Mouse (Mus musculus) left cerebral cortex, adult 18-20 months (tissue): ENCODE results near the gene Hebp1. TPM values are rescaled to one million over a fixed set of nuclear protein-coding genes. Genes with fewer than 3 reads are reported as not detected.

Experiments used
- DNase-seq, 2 experiments: peaks; one replicate each; pipeline ENCODE4 v3.0.0; 2021 to 2022; ENCODE audit warnings: low spot score in 2 of 2, mixed read lengths in 1 of 2
- total RNA-seq, 2 experiments: library from RNA; stranded (reverse); gene quantifications; 2 replicates each; pipeline ENCODE4 v1.2.3; 2021

The Hebp1 gene
- total RNA-seq, 2 experiments from 2014 or later, result 52.6 to 57.5 TPM

DNA sequence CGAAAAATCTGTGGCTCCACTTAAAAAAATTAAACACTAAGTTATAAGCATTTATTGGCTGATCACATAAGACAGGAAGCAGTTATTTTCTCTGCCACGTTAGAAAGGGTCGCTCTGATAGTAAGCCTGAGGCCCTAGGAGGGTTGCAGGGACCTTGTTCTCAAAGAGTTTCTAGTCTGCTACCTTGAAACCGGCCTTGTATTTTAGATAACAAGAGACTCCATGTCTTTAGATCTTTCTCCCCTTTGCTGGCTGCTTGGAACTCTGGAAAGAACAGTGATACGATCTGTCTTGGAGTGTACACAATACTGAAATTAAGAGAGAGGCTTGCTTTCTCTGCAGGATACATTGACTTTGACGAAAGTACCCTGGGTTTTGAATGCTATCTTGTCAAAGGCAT lies 904 bp upstream of the Hebp1 start:
- DNase-seq, result no peak

GRCm38 (mm10) chr6:135197446-135197845 lies 376 bp downstream of the Hebp1 start:
- DNase-seq, result no peak

GRCm38 (mm10) chr6:135196707-135197106 lies 1.1 kb downstream of the Hebp1 start:
- DNase-seq, result no peak

- no peak for DNase-seq
Measured at GRCm38 (mm10) chr6:135194907-135195306, 2.9 kb downstream of the Hebp1 start.

DNA sequence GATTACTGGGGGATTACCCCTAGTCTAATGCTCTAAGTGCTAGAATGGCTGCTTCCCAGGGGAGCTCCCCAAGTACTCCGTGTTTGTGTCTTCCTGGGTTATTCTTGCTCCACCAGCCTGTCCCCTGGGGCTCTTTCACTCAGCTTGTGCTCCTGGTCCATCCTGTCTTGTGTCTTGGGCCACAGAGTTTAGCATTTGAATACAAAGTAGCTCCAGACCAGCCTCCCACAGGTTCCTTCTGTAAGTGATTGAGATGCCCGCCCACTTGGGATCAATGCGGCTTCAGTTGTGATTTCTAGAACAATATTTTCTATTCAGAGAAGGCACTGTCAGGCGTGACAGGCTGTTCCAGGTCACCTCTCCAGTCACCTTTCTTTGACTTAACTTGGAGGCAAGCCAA lies 4.1 kb downstream of the Hebp1 start:
- no peak for DNase-seq

- no peak for DNase-seq
Measured at GRCm38 (mm10) chr6:135192993-135193392, 4.8 kb downstream of the Hebp1 start.

GRCm38 (mm10) chr6:135191906-135192305 lies 5.9 kb downstream of the Hebp1 start:
- no peak for DNase-seq

- DNase-seq, result no peak
Measured at GRCm38 (mm10) chr6:135190122-135190521, 7.7 kb downstream of the Hebp1 start.

- DNase-seq, result no peak
Measured at GRCm38 (mm10) chr6:135188629-135189028, 9.2 kb downstream of the Hebp1 start.

DNA sequence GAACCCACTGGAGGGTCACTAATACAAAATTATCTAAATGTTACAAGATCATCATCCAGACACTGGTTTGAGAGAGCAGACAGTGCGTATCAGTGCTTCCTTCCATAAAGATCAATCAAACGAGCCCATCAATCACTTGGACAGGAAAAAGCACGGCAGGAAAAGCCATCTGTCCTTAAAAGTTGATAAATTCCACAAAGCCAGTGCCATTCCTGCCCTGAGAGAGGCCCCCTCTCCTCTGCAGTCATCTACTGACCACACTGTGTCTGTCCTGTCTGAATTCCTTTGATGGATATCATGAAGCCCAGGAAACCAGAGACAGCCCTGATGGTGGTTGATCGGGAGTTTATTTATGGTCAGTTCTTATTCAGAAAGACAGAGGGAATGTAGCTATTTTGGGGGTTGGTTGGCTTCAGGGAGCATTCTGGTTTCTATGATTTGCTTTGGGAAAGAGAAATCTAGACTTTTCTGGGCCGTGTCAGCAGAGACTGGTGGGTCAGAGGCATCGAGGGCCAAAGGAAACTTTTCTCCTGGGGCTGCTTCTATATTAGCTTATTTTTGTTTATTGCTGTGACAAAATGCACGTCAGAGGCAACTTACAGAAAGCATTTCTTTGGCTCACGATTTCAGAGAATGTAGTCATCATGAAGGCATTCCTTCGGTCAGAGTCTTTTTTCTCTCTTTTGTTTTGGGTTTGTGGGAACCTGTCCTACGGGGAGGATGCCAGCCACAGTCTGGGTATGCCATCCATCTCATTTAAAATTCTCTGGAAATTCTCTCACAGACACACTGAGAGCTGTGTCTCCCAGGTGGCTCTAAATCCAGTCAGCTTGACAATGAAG lies 10.5 kb downstream of the Hebp1 start:
- DNase-seq, result no peak

GRCm38 (mm10) chr6:135183961-135184360 lies 13.9 kb downstream of the Hebp1 start:
- DNase-seq, result no peak

GRCm38 (mm10) chr6:135182925-135183324 lies 14.9 kb downstream of the Hebp1 start:
- DNase-seq, result no peak

GRCm38 (mm10) chr6:135178599-135178998 lies 19.2 kb downstream of the Hebp1 start:
- no peak for DNase-seq

DNA sequence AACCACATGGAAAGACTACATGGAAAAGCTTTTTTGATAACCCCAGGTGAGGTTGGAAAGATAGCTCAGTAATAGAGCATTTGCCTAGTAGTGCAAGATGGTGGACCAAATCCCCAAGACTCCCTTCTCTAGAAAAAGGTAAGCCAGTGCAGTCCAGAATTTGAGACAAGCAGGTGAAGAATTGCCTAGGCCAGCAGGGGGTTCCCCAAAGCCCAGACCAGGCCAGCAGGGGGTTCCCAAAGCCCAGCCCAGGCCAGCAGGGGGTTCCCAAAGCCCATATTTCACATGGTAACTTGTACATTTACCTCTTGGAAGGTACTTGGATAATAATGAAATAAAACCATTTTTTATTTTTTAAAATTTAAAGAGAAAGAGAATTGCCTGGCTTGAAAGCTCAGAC lies 20.6 kb downstream of the Hebp1 start:
- no peak for DNase-seq

DNA sequence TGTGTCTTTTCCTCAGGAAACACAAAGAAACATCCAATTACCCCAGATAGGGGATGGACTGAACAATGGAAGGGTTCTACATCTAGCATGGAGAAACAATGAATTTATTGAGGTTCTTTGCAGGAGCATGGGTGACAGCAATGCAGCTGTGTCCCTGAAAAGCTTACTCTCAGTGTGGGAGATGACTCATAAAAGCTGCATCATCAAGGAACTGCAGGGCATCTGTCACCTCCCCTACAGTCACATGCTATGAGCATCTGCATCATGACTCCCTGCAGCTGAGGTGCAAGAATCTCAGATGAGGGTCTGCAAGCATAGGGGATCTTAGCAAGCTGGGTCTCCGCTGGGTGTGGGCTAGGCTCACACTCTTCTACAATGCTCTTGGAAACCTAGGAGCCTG lies 22.8 kb downstream of the Hebp1 start:
- DNase-seq, result peak; percentile 28 to 55

DNA sequence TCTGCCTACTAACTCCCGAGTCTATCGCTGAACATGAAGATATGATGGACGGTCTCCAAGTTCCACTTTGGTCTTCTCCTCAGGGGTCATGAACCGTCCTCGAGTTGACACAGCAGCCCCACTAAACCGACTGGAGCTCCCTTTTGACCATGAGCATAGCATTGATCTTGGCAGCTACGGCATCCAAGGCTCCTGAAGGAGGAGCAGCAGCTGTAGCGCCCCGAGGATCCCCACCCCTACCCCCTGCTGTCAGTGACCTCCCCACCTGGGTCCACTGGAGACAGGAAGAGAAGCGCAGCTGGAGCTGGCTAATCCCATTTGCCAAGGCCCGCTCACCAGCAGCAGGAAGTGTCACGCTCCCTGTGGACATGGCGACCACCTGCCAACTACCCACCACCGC lies 26.1 kb downstream of the Hebp1 start:
- DNase-seq, result no peak

DNA sequence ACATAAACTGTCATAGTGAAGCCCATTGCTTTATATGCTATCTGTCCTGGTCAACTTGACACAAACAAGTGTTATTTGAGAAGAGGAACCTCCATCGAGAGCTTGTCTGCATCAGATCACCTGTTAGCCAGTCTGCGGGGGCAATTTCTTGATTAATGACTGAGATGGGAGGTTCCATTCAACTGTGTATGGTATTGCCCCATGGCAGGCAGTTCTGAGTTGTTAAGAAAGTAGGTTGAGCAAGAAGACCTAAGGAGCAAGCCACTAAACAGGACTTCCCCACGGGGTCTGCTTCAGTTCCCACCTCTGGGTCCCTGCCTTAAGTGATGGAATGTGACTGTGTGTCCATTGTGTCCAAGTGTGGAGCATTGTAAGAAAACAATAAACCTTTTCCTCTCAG lies 28.6 kb downstream of the Hebp1 start:
- DNase-seq, result no peak

DNA sequence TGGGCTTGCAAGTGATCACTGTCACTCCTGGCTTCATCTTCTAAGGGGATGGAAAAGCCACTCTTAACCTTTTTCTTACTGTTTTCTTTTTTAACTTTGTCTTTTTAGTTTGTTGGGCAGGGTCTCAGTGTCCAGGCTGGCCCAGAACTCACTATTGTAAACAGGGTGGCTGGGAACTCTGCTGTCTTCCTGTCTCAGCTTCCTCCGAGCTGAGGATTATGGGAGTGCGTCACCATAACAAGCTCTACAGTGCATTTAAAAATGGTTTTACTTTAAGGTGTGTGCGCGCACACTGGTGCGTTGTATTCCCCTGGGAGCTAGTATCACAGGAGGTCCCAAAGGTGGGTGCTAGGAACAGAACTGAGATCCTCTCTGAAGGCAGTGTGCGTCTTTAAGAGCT lies 29.4 kb downstream of the Hebp1 start:
- no peak for DNase-seq

GRCm38 (mm10) chr6:135167380-135168311 lies 30.2 kb downstream of the Hebp1 start:
- DNase-seq, result peak; percentile 71 to 78

GRCm38 (mm10) chr6:135166712-135167111 lies 31.1 kb downstream of the Hebp1 start:
- DNase-seq, result no peak

DNA sequence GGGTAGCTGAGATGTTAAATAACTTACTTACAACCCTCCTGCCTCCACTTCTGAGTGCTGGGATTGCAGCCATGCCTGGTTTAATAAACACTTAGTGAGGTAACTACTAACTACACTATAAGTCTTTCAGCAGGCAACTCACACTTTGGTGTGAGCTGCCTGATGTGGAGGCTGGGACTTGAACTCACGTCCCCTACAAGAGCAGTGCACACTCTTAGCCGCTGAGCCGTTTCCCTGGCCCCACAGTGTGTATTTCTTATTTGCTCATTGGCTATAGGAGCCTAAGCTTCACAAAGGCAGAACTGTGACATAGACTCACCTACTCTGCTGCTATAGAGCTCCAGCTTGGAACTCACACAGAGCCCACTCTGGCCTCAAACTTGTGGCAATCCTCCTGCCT lies 31.6 kb downstream of the Hebp1 start:
- no peak for DNase-seq

DNA sequence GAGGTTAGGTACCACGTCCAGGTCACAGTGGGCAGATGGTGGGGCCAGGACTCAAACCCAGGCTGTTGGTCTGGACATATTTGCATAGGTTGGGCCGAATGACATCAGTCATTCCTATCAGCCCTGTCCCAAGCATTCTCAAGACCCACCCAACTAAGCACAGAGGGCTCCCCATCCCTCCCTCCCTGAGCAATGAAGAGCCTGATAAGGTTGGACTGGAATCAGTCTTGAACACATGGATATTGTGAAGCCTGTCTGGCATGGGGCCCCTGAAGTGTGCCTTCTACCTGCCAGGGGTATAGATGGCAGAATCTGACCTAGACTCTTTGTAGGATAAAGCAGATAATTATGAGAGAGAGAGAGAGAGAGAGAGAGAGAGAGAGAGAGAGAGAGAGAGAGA lies 32.1 kb downstream of the Hebp1 start:
- no peak for DNase-seq
